Mouse (Mus musculus) liver, embryonic 13.5 days (tissue): ENCODE measurements at regions not wholly inside any gene's neighbourhood (a gene's known extent, or its start where the extent isn't known, plus 50 kb on each side); places are given as distances from the start of the nearest gene placed in this dataset.

Experiments used
- ATAC-seq: fragments of 200-750 bp; cut with Nextera tagmentation; 2 replicates; pipeline ENCODE4 v1.8.0; 2017; ENCODE audit warnings: low read depth, mild to moderate bottlenecking, moderate number of reproducible peaks, moderate library complexity
- DNase-seq: peaks from one replicate; pipeline ENCODE4 v3.0.0; 2022
- H3K27ac ChIP-seq: fragments of 300-500 bp; sonication (generic); 2 replicates; pipeline ENCODE4 v1.5.1; 2015; ENCODE audit warnings: moderate library complexity, mild to moderate bottlenecking, inconsistent platforms
- H3K27me3 ChIP-seq: fragments of 300-500 bp; sonication (generic); 2 replicates; pipeline ENCODE4 v1.6.1; 2015; ENCODE audit warnings: mild to moderate bottlenecking, inconsistent platforms
- H3K36me3 ChIP-seq: fragments of 300-500 bp; sonication (generic); 2 replicates; pipeline ENCODE4 v1.6.1; 2015; ENCODE audit warnings: mild to moderate bottlenecking, inconsistent platforms
- H3K4me1 ChIP-seq: fragments of 300-500 bp; sonication (generic); replicated peaks from 2 replicates; pipeline ENCODE4 v1.6.1; 2015; ENCODE audit warnings: inconsistent platforms
- H3K4me2 ChIP-seq: fragments of 300-500 bp; sonication (generic); 2 replicates; pipeline ENCODE4 v1.6.1; 2015; ENCODE audit warnings: inconsistent platforms, mild to moderate bottlenecking, moderate library complexity
- H3K4me3 ChIP-seq: fragments of 300-500 bp; sonication (generic); replicated peaks from 2 replicates; pipeline ENCODE4 v1.5.1; 2015; ENCODE audit warnings: mild to moderate bottlenecking, inconsistent platforms
- H3K9ac ChIP-seq: fragments of 300-500 bp; sonication (generic); 2 replicates; pipeline ENCODE4 v1.6.1; 2015; ENCODE audit warnings: mild to moderate bottlenecking, inconsistent platforms
- H3K9me3 ChIP-seq: fragments of 300-500 bp; sonication (generic); replicated peaks from 2 replicates; pipeline ENCODE4 v1.6.1; 2016; ENCODE audit warnings: inconsistent platforms
- WGBS: fragments of 180-500 bp; shearing (Covaris S2); methylation state at CpG from one replicate; pipeline ENCODE4 v1.1.7; 2015; ENCODE audit not compliant: insufficient replicate concordance; 5-methylcytosine and 5-hydroxymethylcytosine counted together

GRCm38 (mm10) chr4:153738088-153738487, 218.9 kb upstream of the A430005L14Rik start:
- Histone ChIP-seq H3K4me2 (no peak overlapping the region), H3K4me3 (no peak overlapping the region), H3K36me3 (no peaks in the 10 kb centered on the region), H3K9ac (no peak overlapping the region), H3K27me3 (no peaks in the 10 kb centered on the region), H3K27ac (no peak overlapping the region), H3K4me1 (no peaks in the 10 kb centered on the region), H3K9me3 (peaks cover 35% of the 10 kb centered on the region)
- peak; percentile 60 for DNase-seq
- 54% methylated on average over 11 of the region's 11 CpGs for WGBS
- no peak; the same call in 1 of the 2 replicates for ATAC-seq

DNA sequence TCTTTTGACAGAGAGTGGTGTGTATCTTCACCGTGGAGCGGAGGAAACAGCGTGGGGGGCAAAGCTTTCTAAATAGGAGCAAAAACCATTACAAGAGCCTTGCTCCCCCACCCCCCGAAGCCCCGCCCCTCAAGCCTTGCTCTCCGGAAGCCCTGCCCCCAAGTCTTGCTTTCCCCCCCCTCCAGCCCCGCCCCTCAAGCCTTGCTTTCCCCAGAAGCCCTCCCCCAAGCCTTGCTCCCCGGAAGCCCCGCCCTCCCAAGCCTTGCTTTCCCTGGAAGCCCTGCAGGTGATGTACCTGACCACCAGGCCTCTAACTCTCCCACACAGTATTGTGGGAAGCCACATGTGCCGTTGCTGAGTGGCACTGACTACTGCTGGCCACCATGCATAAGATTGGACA, 214.8 kb upstream of the A430005L14Rik start:
- no peak for ATAC-seq
- WGBS: 66% methylated on average over 10 of the region's 10 CpGs
- H3K36me3 ChIP-seq: no peaks in the 10 kb centered on the region
- no peak overlapping the region for H3K4me3 ChIP-seq
- no peak overlapping the region for H3K4me2 ChIP-seq
- H3K4me1 ChIP-seq: no peaks in the 10 kb centered on the region
- H3K9ac ChIP-seq: no peak overlapping the region
- DNase-seq: no peak
- H3K27me3 ChIP-seq: no peaks in the 10 kb centered on the region
- no peak overlapping the region for H3K27ac ChIP-seq
- peaks cover 22% of the 10 kb centered on the region for H3K9me3 ChIP-seq

- Histone ChIP-seq H3K27ac (no peak overlapping the region), H3K4me1 (no peaks in the 10 kb centered on the region), H3K9me3 (peaks cover 3% of the 10 kb centered on the region; the same call in 1 of the 2 replicates), H3K27me3 (no peaks in the 10 kb centered on the region), H3K36me3 (no peaks in the 10 kb centered on the region), H3K4me3 (no peak overlapping the region), H3K9ac (no peak overlapping the region), H3K4me2 (no peak overlapping the region)
- DNase-seq (no peak), ATAC-seq (no peak)
- WGBS: 59% methylated on average over 6 of the region's 6 CpGs
Measured at GRCm38 (mm10) chr4:153752791-153753190, 204.2 kb upstream of the A430005L14Rik start.

GRCm38 (mm10) chr4:153758323-153758722, 198.7 kb upstream of the A430005L14Rik start:
- no peak overlapping the region for H3K4me2 ChIP-seq
- no peaks in the 10 kb centered on the region for H3K4me1 ChIP-seq
- no peak overlapping the region for H3K4me3 ChIP-seq
- H3K27ac ChIP-seq: no peak overlapping the region
- DNase-seq (no peak), ATAC-seq (no peak)
- 75% methylated on average over 6 of the region's 6 CpGs for WGBS
- no peaks in the 10 kb centered on the region for H3K27me3 ChIP-seq
- H3K9ac ChIP-seq: no peak overlapping the region
- H3K9me3 ChIP-seq: peaks cover 17% of the 10 kb centered on the region; the same call in 1 of the 2 replicates
- H3K36me3 ChIP-seq: no peaks in the 10 kb centered on the region

- H3K27me3 ChIP-seq: no peaks in the 10 kb centered on the region
- no peak overlapping the region for H3K9ac ChIP-seq
- no peak for DNase-seq
- H3K27ac ChIP-seq: no peak overlapping the region
- no peaks in the 10 kb centered on the region for H3K4me1 ChIP-seq
- H3K4me2 ChIP-seq: no peak overlapping the region
- ATAC-seq: no peak
- WGBS: 70% methylated on average over 8 of the region's 8 CpGs
- H3K9me3 ChIP-seq: peaks cover 17% of the 10 kb centered on the region; the same call in 1 of the 2 replicates
- no peak overlapping the region for H3K4me3 ChIP-seq
- no peaks in the 10 kb centered on the region for H3K36me3 ChIP-seq
Measured at GRCm38 (mm10) chr4:153758781-153759180, 198.3 kb upstream of the A430005L14Rik start.

DNA sequence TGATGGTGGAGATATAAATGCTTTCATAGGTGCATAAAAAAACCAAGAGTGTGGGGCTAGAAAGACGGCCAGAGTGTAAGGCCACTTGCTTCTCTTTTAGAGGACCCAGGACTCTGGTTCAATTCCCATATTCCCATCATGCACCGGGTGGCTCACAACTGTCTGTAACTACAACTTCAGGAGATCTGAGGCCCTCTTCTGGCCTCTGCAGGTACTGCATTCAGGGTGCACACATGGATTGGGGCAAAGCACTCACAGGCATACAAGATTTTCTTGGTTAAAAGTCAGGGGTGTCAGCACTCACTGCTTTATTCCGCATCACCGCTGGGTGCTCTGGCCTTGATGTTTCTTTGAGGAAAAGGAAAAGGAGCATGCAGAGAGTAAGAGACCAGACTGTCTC, 196.1 kb upstream of the A430005L14Rik start:
- Histone ChIP-seq H3K36me3 (no peaks in the 10 kb centered on the region), H3K27ac (no peak overlapping the region), H3K27me3 (no peaks in the 10 kb centered on the region), H3K9ac (no peak overlapping the region), H3K9me3 (peaks cover 17% of the 10 kb centered on the region; the same call in 1 of the 2 replicates), H3K4me2 (no peak overlapping the region), H3K4me1 (no peaks in the 10 kb centered on the region), H3K4me3 (no peak overlapping the region)
- ATAC-seq: no peak
- no peak for DNase-seq
- WGBS: 77% methylated on average over 4 of the region's 4 CpGs

DNA sequence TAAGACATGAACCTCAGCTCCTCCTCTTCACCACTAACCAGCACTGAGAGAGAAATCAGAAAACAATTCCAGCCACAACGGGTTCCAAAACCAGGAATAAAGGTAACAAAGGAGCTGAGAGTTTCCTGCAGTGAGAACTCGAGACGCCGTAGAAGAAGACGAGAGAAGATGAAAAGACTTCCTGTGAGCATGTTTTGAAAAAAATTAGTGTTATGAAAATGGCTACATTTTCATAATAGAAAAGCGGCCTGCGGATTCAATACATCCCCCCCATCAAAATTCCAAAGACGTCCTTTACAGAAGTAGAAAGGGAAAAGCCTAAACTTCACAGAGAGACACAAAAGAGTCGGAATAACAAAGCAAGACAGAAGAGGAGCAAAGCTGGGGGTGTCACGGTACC, 193.6 kb upstream of the A430005L14Rik start:
- 76% methylated on average over 10 of the region's 10 CpGs for WGBS

GRCm38 (mm10) chr4:153767713-153768112, 189.3 kb upstream of the A430005L14Rik start:
- Histone ChIP-seq H3K4me1 (no peaks in the 10 kb centered on the region), H3K27ac (no peak overlapping the region), H3K9me3 (0 out of 2 replicates have a peak, but pooled peaks cover 8% of the 10 kb centered on the region), H3K4me3 (no peak overlapping the region), H3K9ac (no peak overlapping the region), H3K36me3 (no peaks in the 10 kb centered on the region), H3K4me2 (no peak overlapping the region), H3K27me3 (no peaks in the 10 kb centered on the region)
- DNase-seq: no peak
- ATAC-seq: no peak
- 69% methylated on average over 9 of the region's 9 CpGs for WGBS

More for the DNA sequence above, 193.6 kb upstream of the A430005L14Rik start:
- Histone ChIP-seq H3K9ac (no peak overlapping the region), H3K27me3 (no peaks in the 10 kb centered on the region), H3K27ac (no peak overlapping the region), H3K4me2 (no peak overlapping the region), H3K9me3 (0 out of 2 replicates have a peak, but pooled peaks cover 14% of the 10 kb centered on the region), H3K4me1 (no peaks in the 10 kb centered on the region), H3K4me3 (no peak overlapping the region), H3K36me3 (no peaks in the 10 kb centered on the region)
- no peak for ATAC-seq
- DNase-seq: no peak

- Histone ChIP-seq H3K4me3 (no peak overlapping the region), H3K36me3 (no peaks in the 10 kb centered on the region), H3K9ac (no peak overlapping the region), H3K4me1 (no peaks in the 10 kb centered on the region), H3K4me2 (no peak overlapping the region), H3K27me3 (no peaks in the 10 kb centered on the region), H3K9me3 (0 out of 2 replicates have a peak, but pooled peaks cover 12% of the 10 kb centered on the region), H3K27ac (no peak overlapping the region)
- 23% methylated on average over 3 of the region's 3 CpGs for WGBS
- ATAC-seq (no peak), DNase-seq (no peak)
Measured at GRCm38 (mm10) chr4:153768350-153768749, 188.7 kb upstream of the A430005L14Rik start.

DNA sequence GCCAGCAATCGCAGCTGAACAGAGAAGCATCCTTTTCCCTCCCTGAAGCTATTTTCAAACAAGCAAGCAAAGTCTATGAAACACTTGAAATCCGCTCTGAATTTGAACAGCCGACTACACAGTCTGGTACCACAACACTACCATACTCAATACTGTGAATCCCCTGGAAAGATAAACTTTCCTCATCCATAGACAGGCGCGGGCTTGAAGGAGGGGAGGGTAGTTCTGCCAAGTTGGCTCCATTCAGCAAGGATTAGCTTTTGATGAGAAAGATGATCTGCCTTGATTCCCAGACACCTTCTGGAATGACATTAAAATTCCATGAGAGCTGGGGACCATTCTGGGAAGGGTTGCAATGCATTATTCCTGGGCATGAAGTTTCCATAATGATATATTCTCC, 186.4 kb upstream of the A430005L14Rik start:
- no peak for DNase-seq
- H3K36me3 ChIP-seq: no peaks in the 10 kb centered on the region
- no peak overlapping the region for H3K4me3 ChIP-seq
- H3K27me3 ChIP-seq: no peaks in the 10 kb centered on the region
- 73% methylated on average over 5 of the region's 5 CpGs for WGBS
- no peak overlapping the region for H3K9ac ChIP-seq
- H3K4me1 ChIP-seq: no peaks in the 10 kb centered on the region
- no peak overlapping the region for H3K27ac ChIP-seq
- no peak overlapping the region for H3K4me2 ChIP-seq
- ATAC-seq: no peak
- H3K9me3 ChIP-seq: peaks cover 16% of the 10 kb centered on the region

GRCm38 (mm10) chr4:153780501-153780900, 176.5 kb upstream of the A430005L14Rik start:
- Histone ChIP-seq H3K27me3 (no peaks in the 10 kb centered on the region), H3K36me3 (no peaks in the 10 kb centered on the region), H3K27ac (no peak overlapping the region), H3K4me1 (no peaks in the 10 kb centered on the region), H3K9me3 (peaks cover 12% of the 10 kb centered on the region), H3K4me3 (no peak overlapping the region), H3K4me2 (no peak overlapping the region), H3K9ac (no peak overlapping the region)
- ATAC-seq: no peak
- WGBS: 57% methylated on average over 2 of the region's 2 CpGs
- DNase-seq: no peak

- 69% methylated on average over 7 of the region's 7 CpGs for WGBS
- H3K36me3 ChIP-seq: no peaks in the 10 kb centered on the region
- no peaks in the 10 kb centered on the region for H3K27me3 ChIP-seq
- no peak overlapping the region for H3K9ac ChIP-seq
- ATAC-seq (no peak), DNase-seq (no peak)
- no peak overlapping the region for H3K27ac ChIP-seq
- H3K4me2 ChIP-seq: no peak overlapping the region
- no peaks in the 10 kb centered on the region for H3K4me1 ChIP-seq
- H3K4me3 ChIP-seq: no peak overlapping the region
- H3K9me3 ChIP-seq: peaks cover 13% of the 10 kb centered on the region
Measured at GRCm38 (mm10) chr4:153781271-153781670, 175.8 kb upstream of the A430005L14Rik start.
